In the genomic region with DNA sequence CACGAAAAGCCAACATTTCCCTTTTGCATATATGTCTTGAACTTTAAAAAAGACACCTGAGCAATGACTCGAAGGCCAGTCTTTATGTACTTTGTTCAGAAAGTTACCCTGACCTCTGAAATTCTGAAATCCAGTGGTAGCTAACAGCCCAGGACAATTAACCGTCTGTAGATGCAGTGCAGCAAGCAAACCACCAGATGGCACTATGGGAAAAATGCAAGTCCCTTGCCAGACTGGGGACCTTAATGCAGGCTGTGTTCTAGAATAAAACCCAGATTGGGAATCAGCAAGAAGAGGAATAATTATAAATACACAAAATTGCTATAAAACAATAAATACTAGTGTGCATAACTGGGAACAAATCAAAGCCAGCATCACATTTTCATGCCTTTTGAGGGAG, we compare ENCODE assay signal across 8 mouse cellular contexts. TPM values are rescaled to one million over a fixed set of nuclear protein-coding genes. Genes with fewer than 3 reads are reported as not detected.
DNase-seq lines count a peak whose midpoint lies in the region; ATAC-seq and TF ChIP-seq lines count a peak whose summit lies in the region.

No protein-coding gene starts in this region.

- no peak overlapping the region for H3K27ac ChIP-seq in forebrain, embryonic 14.5 days (ENCODE audit: low read depth, low read length)
- H3K27ac ChIP-seq in forebrain, embryonic 15.5 days (replicated peaks): no peak overlapping the region
- no peak overlapping the region for H3K27ac ChIP-seq in MEL (ENCODE audit: control insufficient read depth, low read depth, low read length)
- H3K27ac ChIP-seq in cerebellum, adult 2 months (ENCODE audit: insufficient read depth, low read length): no peak overlapping the region

- H3K9ac ChIP-seq in forebrain, embryonic 14.5 days (ENCODE audit: low read length): no peak overlapping the region
- no peak overlapping the region for H3K9ac ChIP-seq in forebrain, embryonic 15.5 days (replicated peaks)
- H3K9ac ChIP-seq in MEL (ENCODE audit: control insufficient read depth, low read depth, low read length, poor library complexity, severe bottlenecking): no peak overlapping the region

- intact Hi-C loops in gastrocnemius, postnatal 14 days (cut with DNase I; ENCODE audit: low total_unique reads): loop anchor here (10.0 kb wide), 1 partner anchor 258 kb away; no protein-coding TSS in a partner anchor

- ATAC-seq in forebrain, embryonic 14.5 days: peak; percentile 44; the same call in 1 of the 2 replicates
- no peak for ATAC-seq in forebrain, embryonic 15.5 days (replicated peaks)

- peak; percentile 79 to 93 (median 80) for TF ChIP-seq CTCF in MEL (IDR thresholded peaks at IDR 0.05 in 2 of 3, conservative IDR thresholded peaks at IDR 0.05 in 1 of 3; ENCODE audit: control insufficient read depth in 1 of 3, insufficient read depth in 1 of 3, low read depth in 2 of 3, low read length in 3 of 3, poor library complexity in 1 of 3, severe bottlenecking in 1 of 3)
- TF ChIP-seq CTCF in cerebellum, adult 2 months (IDR thresholded peaks at IDR 0.05; ENCODE audit: borderline replicate concordance, insufficient read depth, low read depth, low read length): peak; percentile 80

- no peak overlapping the region for H3K4me2 ChIP-seq in forebrain, embryonic 14.5 days (ENCODE audit: low read length)
- H3K4me2 ChIP-seq in forebrain, embryonic 15.5 days (replicated peaks): no peak overlapping the region

- no peak for TF ChIP-seq EP300 in MEL (IDR thresholded peaks at IDR 0.05; ENCODE audit: low read depth in 1 of 2, low read length in 2 of 2)

- peak; percentile 80 for DNase-seq in forebrain, embryonic 14.5 days (ENCODE audit: low spot score)
- DNase-seq in MEL (ENCODE audit: low read depth, low spot score): peak; percentile 59
- peak; percentile 72 to 78 for DNase-seq in cerebellum, adult 2 months
- DNase-seq in gastrocnemius, postnatal 14 days: peak; percentile 56
- peak; percentile 72 for DNase-seq in layer of hippocampus, adult 11-12 months (ENCODE audit: low spot score)
- peak; percentile 86 for DNase-seq in lung, postnatal 10 days
- DNase-seq in right cerebral cortex, postnatal 4 days: peak; percentile 59

- 33% methylated on average over 3 of the region's 3 CpGs for WGBS in forebrain, embryonic 14.5 days
- WGBS in forebrain, embryonic 15.5 days: 32% methylated on average over 3 of the region's 3 CpGs
- WGBS in cerebellum, adult 2 months: 31% methylated on average over 3 of the region's 3 CpGs

- TF ChIP-seq RAD21 in MEL (IDR thresholded peaks at IDR 0.05; ENCODE audit: low read depth, low read length): peak; percentile 55

- H3K27me3 ChIP-seq in forebrain, embryonic 14.5 days (replicated peaks; ENCODE audit: control insufficient read depth, insufficient read depth, low read length): no peaks in the 10 kb centered on the region
- H3K27me3 ChIP-seq in forebrain, embryonic 15.5 days: no peaks in the 10 kb centered on the region
- no peaks in the 10 kb centered on the region for H3K27me3 ChIP-seq in MEL (ENCODE audit: control insufficient read depth in 1 of 2, insufficient read depth in 2 of 2, low read length in 2 of 2)
- H3K27me3 ChIP-seq in cerebellum, adult 2 months (ENCODE audit: control insufficient read depth, insufficient read depth, low read length): no peaks in the 10 kb centered on the region

- no peaks in the 10 kb centered on the region for H3K4me1 ChIP-seq in forebrain, embryonic 14.5 days (ENCODE audit: control insufficient read depth, insufficient read depth, low read length)
- H3K4me1 ChIP-seq in forebrain, embryonic 15.5 days: no peaks in the 10 kb centered on the region
- no peaks in the 10 kb centered on the region for H3K4me1 ChIP-seq in MEL (ENCODE audit: control insufficient read depth in 1 of 2, insufficient read depth in 2 of 2, low read length in 2 of 2)
- peaks cover 6% of the 10 kb centered on the region; the same call in 1 of the 2 replicates for H3K4me1 ChIP-seq in cerebellum, adult 2 months (ENCODE audit: control insufficient read depth, insufficient read depth, low read length)

- no peaks in the 10 kb centered on the region for H3K9me3 ChIP-seq in forebrain, embryonic 14.5 days (replicated peaks; ENCODE audit: control insufficient read depth, low read length)
- H3K9me3 ChIP-seq in forebrain, embryonic 15.5 days: no peaks in the 10 kb centered on the region
- H3K9me3 ChIP-seq in MEL (replicated peaks; ENCODE audit: insufficient read depth, low read length): no peaks in the 10 kb centered on the region

- no peak overlapping the region for H3K4me3 ChIP-seq in forebrain, embryonic 14.5 days (ENCODE audit: low read depth, low read length)
- no peak overlapping the region for H3K4me3 ChIP-seq in forebrain, embryonic 15.5 days
- no peak overlapping the region for H3K4me3 ChIP-seq in MEL (ENCODE audit: control insufficient read depth in 1 of 2, insufficient read depth in 1 of 2, low read depth in 2 of 2, low read length in 2 of 2)
- H3K4me3 ChIP-seq in cerebellum, adult 2 months (replicated peaks; ENCODE audit: insufficient read depth, low read depth, low read length): no peak overlapping the region

- no peaks in the 10 kb centered on the region for H3K36me3 ChIP-seq in forebrain, embryonic 14.5 days (ENCODE audit: control insufficient read depth, insufficient read depth, low read length)
- H3K36me3 ChIP-seq in forebrain, embryonic 15.5 days: no peaks in the 10 kb centered on the region
- H3K36me3 ChIP-seq in MEL (ENCODE audit: control insufficient read depth in 1 of 2, insufficient read depth in 2 of 2, low read length in 2 of 2): no peaks in the 10 kb centered on the region

- no peaks in the 10 kb centered on the region for H3K79me2 ChIP-seq in MEL (ENCODE audit: control insufficient read depth, insufficient read depth, low read length, poor library complexity)

- TF ChIP-seq POLR2A in MEL (IDR thresholded peaks at IDR 0.05; ENCODE audit: control insufficient read depth in 1 of 2, insufficient read depth in 1 of 2, low read depth in 1 of 2, low read length in 2 of 2, poor library complexity in 1 of 2): no peak
- no peak for TF ChIP-seq POLR2A in cerebellum, adult 2 months (IDR thresholded peaks at IDR 0.05; ENCODE audit: borderline replicate concordance, insufficient read depth, low read length)

TF ChIP-seq in MEL, 35 proteins besides CTCF, POLR2A, EP300 and RAD21:
- TF ChIP-seq GATA1 (IDR thresholded peaks at IDR 0.05; ENCODE audit: low read depth, low read length): no peak
- TF ChIP-seq MAZ (IDR thresholded peaks at IDR 0.05; ENCODE audit: low read depth, low read length): no peak
- no peak for TF ChIP-seq TAL1 (IDR thresholded peaks at IDR 0.05; ENCODE audit: low read length)
- TF ChIP-seq ZC3H11A (IDR thresholded peaks at IDR 0.05; ENCODE audit: low read depth, low read length): peak; percentile 49
- no peak for TF ChIP-seq KAT2A (conservative IDR thresholded peaks at IDR 0.05; ENCODE audit: low read depth, low read length)
- peak; percentile 80 for TF ChIP-seq SMC3 (IDR thresholded peaks at IDR 0.05; ENCODE audit: low read depth, low read length)

RNA-seq across cellular contexts. Expression of a gene that starts 58.3 kb away (rescaled TPM):
- 4.9 and 7.9 TPM in 2 replicates for polyA plus RNA-seq in forebrain, embryonic 14.5 days (2014; fragmentation: Nextera tagmentation; extraction: Ambion mirVana)
- 5.9 and 6.8 TPM in 2 replicates for polyA plus RNA-seq in forebrain, embryonic 15.5 days (2015; fragmentation: Nextera tagmentation; extraction: Ambion mirVana)
- not detected in 2 replicates for total RNA-seq in MEL (2012; rRNA removed)
- not detected for polyA plus RNA-seq in MEL (2012; ENCODE audit: insufficient read depth in 1 of 2, insufficient read length in 2 of 2, low read depth in 1 of 2, low replicate concordance in 2 of 2, missing spikeins in 1 of 2)
- polyA plus RNA-seq in cerebellum, adult 2 months (2012; rRNA removed): 43.3 and 50.1 TPM in 2 replicates
- 10 to 100 TPM in 1 of 2 experiments, 1 to 10 TPM in 1; 6.0 to 11.0 TPM for total RNA-seq in gastrocnemius, postnatal 14 days (2021)
